Mouse (Mus musculus) lung, postnatal 10 days (tissue): ENCODE measurements at regions not wholly inside any gene's neighbourhood (a gene's known extent, or its start where the extent isn't known, plus 50 kb on each side); places are given as distances from the start of the nearest gene placed in this dataset.
A peak's percentile ranks its signal among the peaks of the same experiment; 100 is the strongest.

ENCODE experiments used
- DNase-seq: peaks from one replicate; pipeline ENCODE4 v3.0.0; 2021

- DNase-seq, result no peak
These were observed 349.0 kb upstream of the Cited2 start for GRCm38 (mm10) chr10:17374047-17374446.

GRCm38 (mm10) chr10:17382990-17383389 lies 340.0 kb upstream of the Cited2 start:
- DNase-seq, result no peak

- DNase-seq, result peak; percentile 21
These were observed 337.8 kb upstream of the Cited2 start for GRCm38 (mm10) chr10:17385181-17385580.

- no peak for DNase-seq
These were observed 335.7 kb upstream of the Cited2 start for GRCm38 (mm10) chr10:17387296-17387695.

GRCm38 (mm10) chr10:17395495-17396224 lies 327.4 kb upstream of the Cited2 start:
- DNase-seq, result no peak

- DNase-seq, result no peak
These were observed 319.1 kb upstream of the Cited2 start for GRCm38 (mm10) chr10:17403899-17404298.

- no peak for DNase-seq
These were observed 315.0 kb upstream of the Cited2 start for GRCm38 (mm10) chr10:17407854-17408606.

- DNase-seq, result no peak
These were observed 314.2 kb upstream of the Cited2 start for GRCm38 (mm10) chr10:17408781-17409180.

GRCm38 (mm10) chr10:17411300-17411987 lies 311.6 kb upstream of the Cited2 start:
- peak; percentile 42 for DNase-seq

GRCm38 (mm10) chr10:17415112-17415511 lies 307.9 kb upstream of the Cited2 start:
- DNase-seq, result no peak

GRCm38 (mm10) chr10:17416121-17416520 lies 306.9 kb upstream of the Cited2 start:
- DNase-seq, result no peak

GRCm38 (mm10) chr10:17417394-17417793 lies 305.6 kb upstream of the Cited2 start:
- no peak for DNase-seq

GRCm38 (mm10) chr10:17418227-17418685 lies 304.8 kb upstream of the Cited2 start:
- DNase-seq, result peak; percentile 35

GRCm38 (mm10) chr10:17423584-17424278 lies 299.3 kb upstream of the Cited2 start:
- DNase-seq, result no peak

- DNase-seq, result no peak
These were observed 296.8 kb upstream of the Cited2 start for GRCm38 (mm10) chr10:17426197-17426596.

- DNase-seq, result no peak
These were observed 295.7 kb upstream of the Cited2 start for GRCm38 (mm10) chr10:17427316-17427715.

- no peak for DNase-seq
These were observed 294.7 kb upstream of the Cited2 start for GRCm38 (mm10) chr10:17428315-17428714.

GRCm38 (mm10) chr10:17431068-17431467 lies 291.9 kb upstream of the Cited2 start:
- DNase-seq, result no peak

- DNase-seq, result no peak
These were observed 288.9 kb upstream of the Cited2 start for GRCm38 (mm10) chr10:17434098-17434497.

GRCm38 (mm10) chr10:17450240-17450639 lies 272.8 kb upstream of the Cited2 start:
- peak; percentile 53 for DNase-seq

- DNase-seq, result no peak
These were observed 252.1 kb upstream of the Cited2 start for GRCm38 (mm10) chr10:17470880-17471279.

- no peak for DNase-seq
These were observed 250.5 kb upstream of the Cited2 start for GRCm38 (mm10) chr10:17472536-17472935.

GRCm38 (mm10) chr10:17475976-17476375 lies 247.0 kb upstream of the Cited2 start:
- DNase-seq, result no peak
